7 mouse cellular contexts compared by ENCODE assay signal in the genomic region with DNA sequence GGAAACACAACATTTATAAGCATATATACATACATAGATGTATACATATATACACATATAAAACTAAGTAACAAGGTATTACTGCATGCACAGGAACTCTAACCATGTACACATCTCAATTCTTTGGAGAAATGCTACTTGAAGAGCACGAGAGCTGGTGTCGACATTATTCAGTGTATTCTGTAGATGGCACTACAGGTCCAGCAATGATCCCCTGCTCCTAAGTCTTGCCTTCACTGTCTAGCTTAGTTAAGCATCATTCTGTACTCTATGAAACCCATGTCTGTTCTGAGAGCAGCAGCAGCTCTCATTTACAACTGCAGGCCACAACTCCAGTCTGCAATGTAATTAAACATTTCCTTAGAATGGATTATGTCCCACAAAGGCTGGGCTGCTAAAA.
A peak's percentile ranks its signal among the peaks of the same experiment; 100 is the strongest.
DNase-seq lines count a peak whose midpoint lies in the region; ATAC-seq lines count a peak whose summit lies in the region.

No protein-coding gene starts in this region.

- no peaks in the 10 kb centered on the region for H3K4me1 ChIP-seq in kidney, embryonic 15.5 days
- no peaks in the 10 kb centered on the region for H3K4me1 ChIP-seq in midbrain, embryonic 14.5 days (ENCODE audit: control insufficient read depth, insufficient read depth, low read length)

- no peak for ATAC-seq in kidney, embryonic 15.5 days (replicated peaks; ENCODE audit: low FRiP score)
- no peak for ATAC-seq in midbrain, embryonic 14.5 days (ENCODE audit: low FRiP score, low TSS enrichment)

- H3K36me3 ChIP-seq in kidney, embryonic 15.5 days = no peaks in the 10 kb centered on the region
- H3K36me3 ChIP-seq in midbrain, embryonic 14.5 days (ENCODE audit: control insufficient read depth, insufficient read depth, low read length) = no peaks in the 10 kb centered on the region

- 63% methylated on average over 2 of the region's 2 CpGs for WGBS in kidney, embryonic 15.5 days
- WGBS in midbrain, embryonic 14.5 days = 77% methylated on average over 2 of the region's 2 CpGs

- H3K9ac ChIP-seq in kidney, embryonic 15.5 days = no peak overlapping the region
- H3K9ac ChIP-seq in midbrain, embryonic 14.5 days (replicated peaks; ENCODE audit: low read length) = no peak overlapping the region

- H3K4me3 ChIP-seq in kidney, embryonic 15.5 days (replicated peaks) = no peak overlapping the region
- no peak overlapping the region for H3K4me3 ChIP-seq in midbrain, embryonic 14.5 days (replicated peaks; ENCODE audit: low read depth, low read length)

- no peaks in the 10 kb centered on the region for H3K27me3 ChIP-seq in kidney, embryonic 15.5 days
- H3K27me3 ChIP-seq in midbrain, embryonic 14.5 days (ENCODE audit: control insufficient read depth, insufficient read depth, low read length) = no peaks in the 10 kb centered on the region

- no peaks in the 10 kb centered on the region for H3K9me3 ChIP-seq in kidney, embryonic 15.5 days (replicated peaks)
- H3K9me3 ChIP-seq in midbrain, embryonic 14.5 days (ENCODE audit: control insufficient read depth, low read length) = no peaks in the 10 kb centered on the region

- H3K27ac ChIP-seq in kidney, embryonic 15.5 days = no peak overlapping the region
- H3K27ac ChIP-seq in midbrain, embryonic 14.5 days (replicated peaks; ENCODE audit: low read depth, low read length) = no peak overlapping the region

- H3K4me2 ChIP-seq in kidney, embryonic 15.5 days = no peak overlapping the region
- H3K4me2 ChIP-seq in midbrain, embryonic 14.5 days (ENCODE audit: low read length) = no peak overlapping the region

- peak; percentile 4 to 13 for DNase-seq in kidney, postnatal 36 days
- DNase-seq in cerebellum, adult 11-12 months = peak; percentile 54
- DNase-seq in frontal cortex, postnatal 36 days (ENCODE audit: low spot score in 2 of 2) = peak; percentile 25 to 55
- DNase-seq in midbrain, embryonic 14.5 days = peak; percentile 79
- DNase-seq in thymus, adult 18-20 months = no peak
- no peak for DNase-seq in urinary bladder, postnatal 14 days (ENCODE audit: low spot score)

Comparison
In these comparisons a context has a peak if more than half of its experiments do, and no peak if none do; other contexts are left out.
1. DNase-seq: peak in kidney, postnatal 36 days (2 of 2), cerebellum, adult 11-12 months (single experiment), frontal cortex, postnatal 36 days (2 of 2) and midbrain, embryonic 14.5 days (single experiment); none in thymus, adult 18-20 months (0 of 2) and urinary bladder, postnatal 14 days (single experiment).